Mouse (Mus musculus) MEL (cell line): ENCODE measurements around the gene Cxcl17. TPM values are rescaled to one million over a fixed set of nuclear protein-coding genes. Genes with fewer than 3 reads are reported as not detected.

Experiments
- DNase-seq: peaks from one replicate; pipeline ENCODE4 v3.0.0; 2011; ENCODE audit warnings: low read depth, low spot score
- H3K27ac ChIP-seq: 2 replicates; pipeline ENCODE4 v1.5.1; 2012; ENCODE audit warnings: low read depth, mild to moderate bottlenecking, control low read depth, low read length, moderate library complexity; ENCODE audit not compliant: control insufficient read depth
- H3K27me3 ChIP-seq, 2 experiments: fragments of 150-350 bp in 1 of 2; sonication (generic) in 1 of 2; 2 replicates each; pipeline ENCODE4 v1.6.1; 2012; ENCODE audit warnings: low read length in 2 of 2, mild to moderate bottlenecking in 2 of 2, improper control_type of control experiment in 1 of 2, moderate library complexity in 1 of 2; ENCODE audit not compliant: insufficient read depth in 2 of 2, control insufficient read depth in 1 of 2
- H3K36me3 ChIP-seq, 2 experiments: 2 replicates each; pipeline ENCODE4 v1.6.1; 2012 to 2014; ENCODE audit warnings: low read length in 2 of 2, improper control_type of control experiment in 1 of 2, inconsistent platforms in 1 of 2, mild to moderate bottlenecking in 1 of 2; ENCODE audit not compliant: insufficient read depth in 2 of 2, control insufficient read depth in 1 of 2
- H3K4me1 ChIP-seq, 2 experiments: fragments of 150-350 bp in 1 of 2; sonication (generic) in 1 of 2; 2 replicates each; pipeline ENCODE4 v1.6.1; 2012; ENCODE audit warnings: low read length in 2 of 2, improper control_type of control experiment in 1 of 2, mild to moderate bottlenecking in 1 of 2; ENCODE audit not compliant: insufficient read depth in 2 of 2, control insufficient read depth in 1 of 2
- H3K4me3 ChIP-seq, 2 experiments: fragments of 150-350 bp in 1 of 2; sonication (generic) in 1 of 2; 2 replicates each; pipeline ENCODE4 v1.5.1; 2012; ENCODE audit warnings: low read depth in 2 of 2, low read length in 2 of 2, mild to moderate bottlenecking in 2 of 2, moderate library complexity in 2 of 2, control low read depth in 1 of 2, improper control_type of control experiment in 1 of 2; ENCODE audit not compliant: control insufficient read depth in 1 of 2, insufficient read depth in 1 of 2
- H3K79me2 ChIP-seq: 2 replicates; pipeline ENCODE4 v1.6.1; 2012; ENCODE audit warnings: mild to moderate bottlenecking, low read length, moderate library complexity; ENCODE audit not compliant: control insufficient read depth, poor library complexity, insufficient read depth
- H3K9ac ChIP-seq: 2 replicates; pipeline ENCODE4 v1.6.1; 2012; ENCODE audit warnings: low read depth, mild to moderate bottlenecking, control low read depth, low read length, moderate library complexity; ENCODE audit not compliant: control insufficient read depth, poor library complexity, severe bottlenecking
- H3K9me3 ChIP-seq: fragments of 150-350 bp; sonication (generic); replicated peaks from 2 replicates; pipeline ENCODE4 v1.6.1; 2012; ENCODE audit warnings: mild to moderate bottlenecking, low read length, improper control_type of control experiment, moderate library complexity; ENCODE audit not compliant: insufficient read depth
- BHLHE40 ChIP-seq: IDR thresholded peaks from 2 replicates; pipeline ENCODE4 v1.6.1; 2012; ENCODE audit warnings: low read depth, mild to moderate bottlenecking, inconsistent platforms, low read length, improper control_type of control experiment, borderline replicate concordance
- CHD1 ChIP-seq: IDR thresholded peaks from 2 replicates; pipeline ENCODE4 v1.6.1; 2012; ENCODE audit warnings: low read depth, mild to moderate bottlenecking, inconsistent platforms, low read length, improper control_type of control experiment
- CTCF ChIP-seq, 3 experiments: IDR thresholded peaks in 2 of 3; conservative IDR thresholded peaks in 1 of 3; 2 replicates each; pipeline ENCODE4 v1.5.1; 2011 to 2012; ENCODE audit warnings: low read length in 3 of 3, low read depth in 2 of 3, mild to moderate bottlenecking in 2 of 3, improper control_type of control experiment in 1 of 3, inconsistent platforms in 1 of 3, mixed read lengths in 1 of 3, moderate library complexity in 1 of 3; ENCODE audit not compliant: control insufficient read depth in 1 of 3, insufficient read depth in 1 of 3, poor library complexity in 1 of 3, severe bottlenecking in 1 of 3
- ELF1 ChIP-seq: IDR thresholded peaks from 2 replicates; pipeline ENCODE4 v1.6.1; 2014; ENCODE audit warnings: low read depth, mild to moderate bottlenecking, inconsistent platforms, low read length, improper control_type of control experiment, moderate library complexity
- GABPA ChIP-seq: IDR thresholded peaks from 2 replicates; pipeline ENCODE4 v1.6.1; 2012; ENCODE audit warnings: low read depth, mild to moderate bottlenecking, inconsistent platforms, low read length, improper control_type of control experiment, moderate library complexity
- HCFC1 ChIP-seq: IDR thresholded peaks from 2 replicates; pipeline ENCODE4 v1.6.1; 2012; ENCODE audit warnings: low read depth, mild to moderate bottlenecking, inconsistent platforms, low read length, improper control_type of control experiment, moderate library complexity
- KAT2A ChIP-seq: conservative IDR thresholded peaks from 2 replicates; pipeline ENCODE4 v1.6.1; 2012; ENCODE audit warnings: low read depth, low read length, improper control_type of control experiment, inconsistent platforms
- MEF2A ChIP-seq: IDR thresholded peaks from 2 replicates; pipeline ENCODE4 v1.6.1; 2014; ENCODE audit warnings: low read depth, mild to moderate bottlenecking, inconsistent platforms, low read length, improper control_type of control experiment; ENCODE audit not compliant: poor library complexity, insufficient replicate concordance, severe bottlenecking; ENCODE audit errors: extremely low read depth
- MYB ChIP-seq: IDR thresholded peaks from 2 replicates; pipeline ENCODE4 v1.6.1; 2011; ENCODE audit warnings: mild to moderate bottlenecking, low read depth, low read length, improper control_type of control experiment
- MYC ChIP-seq: IDR thresholded peaks from 2 replicates; pipeline ENCODE4 v1.6.1; 2011; ENCODE audit warnings: low read depth, mild to moderate bottlenecking, low read length, improper control_type of control experiment, moderate library complexity
- POLR2A ChIP-seq, 2 experiments: IDR thresholded peaks; 2 replicates each; pipeline ENCODE4 v1.6.1; 2011 to 2012; ENCODE audit warnings: low read length in 2 of 2, mild to moderate bottlenecking in 2 of 2, control low read depth in 1 of 2, improper control_type of control experiment in 1 of 2, low read depth in 1 of 2, moderate library complexity in 1 of 2; ENCODE audit not compliant: control insufficient read depth in 1 of 2, insufficient read depth in 1 of 2, poor library complexity in 1 of 2
- POLR2AphosphoS2 ChIP-seq: IDR thresholded peaks from 2 replicates; pipeline ENCODE4 v1.6.1; 2011; ENCODE audit warnings: low read length, improper control_type of control experiment
- POLR2AphosphoS5 ChIP-seq: IDR thresholded peaks from 2 replicates; pipeline ENCODE4 v1.6.1; 2012; ENCODE audit warnings: low read depth, borderline replicate concordance, mild to moderate bottlenecking, inconsistent platforms, low read length, moderate library complexity, mixed read lengths
- RAD21 ChIP-seq: IDR thresholded peaks from 2 replicates; pipeline ENCODE4 v1.6.1; 2011; ENCODE audit warnings: mild to moderate bottlenecking, low read depth, low read length, improper control_type of control experiment
- RCOR1 ChIP-seq: IDR thresholded peaks from 2 replicates; pipeline ENCODE4 v1.6.1; 2012; ENCODE audit warnings: low read depth, mild to moderate bottlenecking, inconsistent platforms, low read length, improper control_type of control experiment
- SIN3A ChIP-seq: IDR thresholded peaks from 2 replicates; pipeline ENCODE4 v1.6.1; 2012; ENCODE audit warnings: low read length, improper control_type of control experiment, inconsistent platforms
- UBTF ChIP-seq: IDR thresholded peaks from 2 replicates; pipeline ENCODE4 v1.6.1; 2012; ENCODE audit warnings: low read depth, mild to moderate bottlenecking, inconsistent platforms, low read length, improper control_type of control experiment, moderate library complexity, borderline replicate concordance; ENCODE audit not compliant: insufficient read depth
- USF1 ChIP-seq: IDR thresholded peaks from 2 replicates; pipeline ENCODE4 v1.6.1; 2014; ENCODE audit warnings: low read depth, mild to moderate bottlenecking, inconsistent platforms, low read length, improper control_type of control experiment, moderate library complexity
- USF2 ChIP-seq, 2 experiments: IDR thresholded peaks; 2 replicates each; pipeline ENCODE4 v1.6.1; 2011 to 2012; ENCODE audit warnings: improper control_type of control experiment in 2 of 2, low read length in 2 of 2, borderline replicate concordance in 1 of 2, inconsistent platforms in 1 of 2, low read depth in 1 of 2, mild to moderate bottlenecking in 1 of 2; ENCODE audit not compliant: insufficient read depth in 1 of 2
- ZC3H11A ChIP-seq: IDR thresholded peaks from 2 replicates; pipeline ENCODE4 v1.6.1; 2012; ENCODE audit warnings: low read depth, mild to moderate bottlenecking, inconsistent platforms, low read length, improper control_type of control experiment
- ZKSCAN1 ChIP-seq: IDR thresholded peaks from 2 replicates; pipeline ENCODE4 v1.6.1; 2012; ENCODE audit warnings: low read depth, mild to moderate bottlenecking, inconsistent platforms, low read length, improper control_type of control experiment, moderate library complexity
- ZMIZ1 ChIP-seq: IDR thresholded peaks from 2 replicates; pipeline ENCODE4 v1.6.1; 2012; ENCODE audit warnings: low read depth, mild to moderate bottlenecking, inconsistent platforms, low read length, improper control_type of control experiment, moderate library complexity
- ZNF384 ChIP-seq: IDR thresholded peaks from 2 replicates; pipeline ENCODE4 v1.6.1; 2012; ENCODE audit warnings: low read depth, mild to moderate bottlenecking, inconsistent platforms, low read length, improper control_type of control experiment
- polyA plus RNA-seq, 2 experiments: library from polyadenylated mRNA; stranded (reverse) in 1 of 2; unstranded in 1 of 2; fragments of >175 nt in 1 of 2; fragments of >200 nt in 1 of 2; gene quantifications; 2 replicates each; pipeline versions ENCODE4 v1.2.1 to v1.2.4; 2012; ENCODE audit warnings: low replicate concordance in 2 of 2, low read depth in 1 of 2; ENCODE audit not compliant: insufficient read length in 2 of 2, insufficient read depth in 1 of 2, missing spikeins in 1 of 2
- total RNA-seq: library from RNA; depleted of rRNA; stranded (reverse); fragments of 300-350 nt; gene quantifications from 2 replicates; pipeline ENCODE4 v1.2.3, GENCODE M21; 2012

The Cxcl17 gene
- total and polyA plus RNA-seq, 3 experiments, result not detected

GRCm38 (mm10) chr7:25372441-25372840, 40.2 kb downstream of the Cxcl17 start:
- no peak for TF ChIP-seq SIN3A
- no peak for TF ChIP-seq BHLHE40
- no peak for TF ChIP-seq USF1
- TF ChIP-seq MEF2A, result no peak
- TF ChIP-seq POLR2AphosphoS2, result no peak
- TF ChIP-seq UBTF, result no peak
- TF ChIP-seq KAT2A, result no peak
- no peak for TF ChIP-seq RCOR1
- no peak for TF ChIP-seq RAD21
- TF ChIP-seq USF2 (IDR thresholded peaks at IDR 0.05; ENCODE audit: borderline replicate concordance in 1 of 2, insufficient read depth in 1 of 2, low read depth in 1 of 2, low read length in 2 of 2), result no peak
- TF ChIP-seq CHD1, result no peak
- Histone ChIP-seq H3K79me2 (no peaks in the 10 kb centered on the region), H3K27me3 (no peaks in the 10 kb centered on the region), H3K4me1 (0 out of 4 replicates have a peak, but pooled peaks cover 0 to 3% of the 10 kb centered on the region in 2 experiments), H3K27ac (no peak overlapping the region), H3K9me3 (no peaks in the 10 kb centered on the region), H3K4me3 (no peak overlapping the region), H3K9ac (no peak overlapping the region), H3K36me3 (no peaks in the 10 kb centered on the region)
- DNase-seq, result no peak

GRCm38 (mm10) chr7:25369058-25369749, 43.5 kb downstream of the Cxcl17 start, which contains the start of gene Cnfn:
Cnfn (minus strand) TSS chr7:25369724.
- TF ChIP-seq POLR2AphosphoS5 (no peak), MYC (no peak), ZKSCAN1 (no peak), MYB (no peak), GABPA (no peak), ZC3H11A (no peak), ELF1 (no peak), SIN3A (no peak), POLR2A (IDR thresholded peaks at IDR 0.05; ENCODE audit: control insufficient read depth in 1 of 2, insufficient read depth in 1 of 2, low read depth in 1 of 2, low read length in 2 of 2, poor library complexity in 1 of 2) (no peak), ZMIZ1 (no peak), HCFC1 (no peak), UBTF (no peak), CTCF (IDR thresholded peaks at IDR 0.05 in 2 of 3, conservative IDR thresholded peaks at IDR 0.05 in 1 of 3; ENCODE audit: control insufficient read depth in 1 of 3, insufficient read depth in 1 of 3, low read depth in 2 of 3, low read length in 3 of 3, poor library complexity in 1 of 3, severe bottlenecking in 1 of 3) (no peak), ZNF384 (no peak)
- no peaks in the 10 kb centered on the region for H3K27me3 ChIP-seq
- DNase-seq, result no peak
- no peaks in the 10 kb centered on the region for H3K79me2 ChIP-seq
- H3K9ac ChIP-seq, result no peak within 1 kb of the TSS
- H3K9me3 ChIP-seq, result no peaks in the 10 kb centered on the region
- no peaks in the 10 kb centered on the region for H3K36me3 ChIP-seq
- H3K4me3 ChIP-seq, result no peak within 1 kb of the TSS
- no peak within 1 kb of the TSS for H3K27ac ChIP-seq
- H3K4me1 ChIP-seq, result 0 out of 4 replicates have a peak, but pooled peaks cover 0 to 3% of the 10 kb centered on the region in 2 experiments
